ENCODE assay signal across 21 mouse cellular contexts in the genomic region with DNA sequence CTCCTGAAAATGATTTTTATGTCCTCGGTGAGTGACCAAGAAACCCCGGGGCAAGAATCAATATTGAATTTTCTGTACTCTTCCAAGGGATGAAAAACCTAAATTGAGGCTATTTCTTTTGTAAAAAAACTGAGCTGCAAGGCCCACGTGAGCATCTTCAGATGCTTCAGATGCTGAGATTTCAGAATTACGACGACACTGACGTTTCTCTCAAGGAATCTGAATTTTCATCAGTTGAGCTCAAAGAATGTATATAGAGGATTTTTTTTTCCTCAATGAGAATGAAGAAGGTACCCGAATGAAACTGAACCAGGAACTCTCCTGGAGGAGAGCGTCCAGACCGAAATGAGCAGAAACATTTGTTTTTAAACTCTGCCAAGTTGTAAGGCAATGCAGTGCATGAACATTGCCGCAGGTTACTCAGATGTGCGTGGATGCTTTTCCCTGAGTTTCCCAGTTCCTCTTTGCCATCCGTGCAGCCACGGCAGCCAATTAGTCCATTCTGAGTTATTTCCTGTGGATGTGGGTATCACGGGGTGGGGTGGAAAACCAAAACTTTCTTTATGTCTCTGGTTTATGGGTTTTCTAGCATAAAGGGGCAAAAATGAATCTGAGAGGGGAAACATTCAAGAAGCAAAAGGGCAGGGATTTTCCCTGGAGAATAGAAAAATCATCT.
A peak's percentile ranks its signal among the peaks of the same experiment; 100 is the strongest.
DNase-seq lines count a peak whose midpoint lies in the region; ATAC-seq lines count a peak whose summit lies in the region.
"Had no signal": no experiment of that assay in that cellular context is flagged by ENCODE, and none has a peak within 500 bp of the region (broad histone marks: within the 10 kb centered on the region; RNA-seq: fewer than 3 reads in every experiment).

No protein-coding gene starts in this region.

- peak; percentile 5 for DNase-seq in spleen, adult 12 weeks (ENCODE audit: low spot score)
- no peak for DNase-seq in spleen, postnatal 4 days (ENCODE audit: low spot score in 2 of 2)
- peak; percentile 57 for DNase-seq in splenic B cell, adult 2 months (ENCODE audit: low read depth, low spot score)
- DNase-seq in MN1 (ENCODE audit: low spot score), result no peak
- DNase-seq: adrenal gland, postnatal 36 days; cerebellum, adult 2 months; gastrocnemius, postnatal 25 days; heart, postnatal 10 days; kidney, adult 18-20 months; kidney, postnatal 14 days; lung, embryonic 14.5 days; right cerebral cortex, adult 18-20 months had no signal

- 85% methylated on average over 14 of the region's 14 CpGs for whole genome bisulfite sequencing in intestine, embryonic 16.5 days
- WGBS in hindbrain, embryonic 16.5 days, result 84% methylated on average over 14 of the region's 14 CpGs

- no peaks in the 10 kb centered on the region for H3K9me3 ChIP-seq in intestine, embryonic 16.5 days (ENCODE audit: control insufficient read depth, low read length)
- no peaks in the 10 kb centered on the region for H3K9me3 ChIP-seq in hindbrain, embryonic 16.5 days (ENCODE audit: control insufficient read depth, low read length)
- H3K9me3 ChIP-seq: embryonic facial prominence, embryonic 13.5 days; heart, embryonic 10.5 days; hindbrain, embryonic 12.5 days; limb, embryonic 10.5 days; liver, embryonic 12.5 days; midbrain, embryonic 15.5 days had no signal

- no peak overlapping the region for H3K4me3 ChIP-seq in intestine, embryonic 16.5 days (ENCODE audit: low read length)
- H3K4me3 ChIP-seq in hindbrain, embryonic 16.5 days (ENCODE audit: low read length), result no peak overlapping the region
- H3K4me3 ChIP-seq: embryonic facial prominence, embryonic 13.5 days; heart, embryonic 10.5 days; hindbrain, embryonic 12.5 days; limb, embryonic 10.5 days; liver, embryonic 12.5 days; midbrain, embryonic 15.5 days had no signal

- H3K36me3 ChIP-seq in splenic B cell, adult 2 months (ENCODE audit: control insufficient read depth, insufficient read depth, low read length, poor library complexity, severe bottlenecking), result no peaks in the 10 kb centered on the region
- H3K36me3 ChIP-seq in intestine, embryonic 16.5 days (ENCODE audit: control insufficient read depth, insufficient read depth, low read length), result no peaks in the 10 kb centered on the region
- H3K36me3 ChIP-seq in hindbrain, embryonic 16.5 days (ENCODE audit: control insufficient read depth, insufficient read depth, low read length), result no peaks in the 10 kb centered on the region
- H3K36me3 ChIP-seq: embryonic facial prominence, embryonic 13.5 days; heart, embryonic 10.5 days; hindbrain, embryonic 12.5 days; limb, embryonic 10.5 days; liver, embryonic 12.5 days; midbrain, embryonic 15.5 days had no signal

- no peaks in the 10 kb centered on the region for H3K27me3 ChIP-seq in splenic B cell, adult 2 months (ENCODE audit: control insufficient read depth, insufficient read depth, low read length, poor library complexity, severe bottlenecking)
- no peaks in the 10 kb centered on the region for H3K27me3 ChIP-seq in intestine, embryonic 16.5 days (replicated peaks; ENCODE audit: control insufficient read depth, insufficient read depth, low read length)
- no peaks in the 10 kb centered on the region for H3K27me3 ChIP-seq in hindbrain, embryonic 16.5 days (replicated peaks; ENCODE audit: control insufficient read depth, insufficient read depth, low read length)
- H3K27me3 ChIP-seq: embryonic facial prominence, embryonic 13.5 days; hindbrain, embryonic 12.5 days; liver, embryonic 12.5 days; midbrain, embryonic 15.5 days had no signal

- H3K27ac ChIP-seq in intestine, embryonic 16.5 days (ENCODE audit: low read length), result no peak overlapping the region
- H3K27ac ChIP-seq in hindbrain, embryonic 16.5 days (ENCODE audit: low read depth, low read length), result no peak overlapping the region
- H3K27ac ChIP-seq: embryonic facial prominence, embryonic 13.5 days; heart, embryonic 10.5 days; hindbrain, embryonic 12.5 days; limb, embryonic 10.5 days; liver, embryonic 12.5 days; midbrain, embryonic 15.5 days had no signal

- H3K4me1 ChIP-seq in intestine, embryonic 16.5 days (ENCODE audit: control insufficient read depth, insufficient read depth, low read length), result no peaks in the 10 kb centered on the region
- no peaks in the 10 kb centered on the region for H3K4me1 ChIP-seq in hindbrain, embryonic 16.5 days (ENCODE audit: control insufficient read depth, insufficient read depth, low read depth, low read length)
- H3K4me1 ChIP-seq: heart, embryonic 10.5 days; hindbrain, embryonic 12.5 days; limb, embryonic 10.5 days; liver, embryonic 12.5 days; midbrain, embryonic 15.5 days had no signal

- no peak overlapping the region for H3K4me2 ChIP-seq in intestine, embryonic 16.5 days (ENCODE audit: low read depth, low read length)
- no peak overlapping the region for H3K4me2 ChIP-seq in hindbrain, embryonic 16.5 days (ENCODE audit: low read length)
- H3K4me2 ChIP-seq: embryonic facial prominence, embryonic 13.5 days; hindbrain, embryonic 12.5 days; liver, embryonic 12.5 days; lung, embryonic 14.5 days; midbrain, embryonic 15.5 days had no signal

- ATAC-seq in granulocyte monocyte progenitor cell, adult 5-6 weeks (replicated peaks; ENCODE audit: poor library complexity, severe bottlenecking), result peak; percentile 63
- ATAC-seq in intestine, embryonic 16.5 days, result no peak
- no peak for ATAC-seq in hindbrain, embryonic 16.5 days
- ATAC-seq: liver, embryonic 12.5 days; midbrain, embryonic 15.5 days had no signal

- H3K9ac ChIP-seq in intestine, embryonic 16.5 days (ENCODE audit: low read depth, low read length), result no peak overlapping the region
- H3K9ac ChIP-seq in hindbrain, embryonic 16.5 days (ENCODE audit: low read depth, low read length), result no peak overlapping the region
- H3K9ac ChIP-seq: embryonic facial prominence, embryonic 13.5 days; hindbrain, embryonic 12.5 days; liver, embryonic 12.5 days; lung, embryonic 14.5 days; midbrain, embryonic 15.5 days had no signal

Comparison
In these comparisons a context has a peak if more than half of its experiments do, and no peak if none do; other contexts are left out.
1. DNase-seq: peak in spleen, adult 12 weeks (single experiment) and splenic B cell, adult 2 months (single experiment); none in spleen, postnatal 4 days (0 of 2) and MN1 (single experiment).